ENCODE assay signal across 12 mouse cellular contexts in the genomic region with DNA sequence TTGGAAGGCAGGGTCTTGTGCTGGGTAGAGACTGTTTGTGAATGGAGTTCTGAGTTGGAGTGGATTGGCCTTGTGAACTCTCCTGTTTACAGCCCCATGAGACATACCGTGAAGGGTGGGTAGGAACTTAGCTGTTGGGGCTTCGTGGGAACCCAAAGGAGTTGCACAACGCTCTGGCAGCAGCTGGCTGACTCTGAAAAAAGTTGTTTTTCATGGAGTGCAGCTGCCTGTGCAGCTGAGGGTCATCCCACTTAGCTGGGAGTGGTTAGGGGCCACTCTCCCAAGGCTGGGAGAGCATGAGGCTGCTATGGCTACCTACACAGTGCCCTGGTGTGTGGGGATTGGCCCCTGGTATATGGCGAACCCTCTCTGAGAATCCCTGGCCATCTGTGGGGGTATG. TPM values are rescaled to one million over a fixed set of nuclear protein-coding genes. Genes with fewer than 3 reads are reported as not detected.
DNase-seq lines count a peak whose midpoint lies in the region; ATAC-seq and TF ChIP-seq lines count a peak whose summit lies in the region.
"Had no signal": no experiment of that assay in that cellular context is flagged by ENCODE, and none has a peak within 500 bp of the region (broad histone marks: within the 10 kb centered on the region; RNA-seq: fewer than 3 reads in every experiment).

No protein-coding gene starts in this region.

- TF ChIP-seq CTCF in Patski (IDR thresholded peaks at IDR 0.05), result no peak

- in situ Hi-C loops in Patski (cut with MboI; ENCODE audit: low pct_unique_long_range_greater_than_20kb), result no loop called here

- no peaks in the 10 kb centered on the region for H3K9me3 ChIP-seq in heart, embryonic 12.5 days (replicated peaks)

- H3K9ac ChIP-seq in heart, embryonic 12.5 days, result no peak overlapping the region

- no peak overlapping the region for H3K27ac ChIP-seq in heart, embryonic 12.5 days (ENCODE audit: poor library complexity, severe bottlenecking)

- no peak overlapping the region for H3K4me3 ChIP-seq in heart, embryonic 12.5 days
- H3K4me3 ChIP-seq: erythroblast, embryonic 14.5 days had no signal

- no peaks in the 10 kb centered on the region for H3K36me3 ChIP-seq in heart, embryonic 12.5 days

- intact Hi-C loops in left cerebral cortex, postnatal 10 days (cut with DNase I), result no loop called here

- H3K4me2 ChIP-seq in heart, embryonic 12.5 days, result no peak overlapping the region

- no peak for ATAC-seq in heart, embryonic 12.5 days (ENCODE audit: insufficient number of reproducible peaks, low FRiP score)
- ATAC-seq in Patski, result peak; percentile 48
- no peak for ATAC-seq in CD4-positive, CD25-positive, alpha-beta regulatory T cell, adult 4 months

- CTCF ChIA-PET in Patski (lab: Charles Lee), result interaction anchor here (1.0 to 1.5 kb wide), 3 partner anchors 9 to 17 kb away, joined by 4 to 6 read pairs (median 5); no protein-coding TSS in a partner anchor

- 0 out of 2 replicates have a peak, but pooled peaks cover 17% of the 10 kb centered on the region for H3K27me3 ChIP-seq in heart, embryonic 12.5 days (replicated peaks)
- H3K27me3 ChIP-seq in Patski, result no peaks in the 10 kb centered on the region

- POLR2A ChIA-PET in Patski (lab: Charles Lee), result no interaction called here

- 75% methylated on average over 4 of the region's 4 CpGs for WGBS in heart, embryonic 12.5 days

- peak; percentile 77 to 89 for DNase-seq in heart, adult 18-20 months
- DNase-seq in Patski (ENCODE audit: low read depth, low spot score), result peak; percentile 58
- peak; percentile 82 to 83 for DNase-seq in heart, adult 9 months (ENCODE audit: low spot score in 2 of 2)
- DNase-seq in lung, postnatal 10 days, result peak; percentile 70
- no peak for DNase-seq in left cerebral cortex, postnatal 10 days (ENCODE audit: extremely low spot score in 1 of 2, low spot score in 2 of 2)
- DNase-seq in layer of hippocampus, postnatal 10 days (ENCODE audit: low spot score in 2 of 2), result no peak
- DNase-seq: cerebellum, adult 9-10 months; thymus, postnatal 4 days had no signal

- peaks cover 21% of the 10 kb centered on the region for H3K4me1 ChIP-seq in heart, embryonic 12.5 days (replicated peaks)

RNA-seq across cellular contexts. Expression of gene Htra3, which starts 32.0 kb away (rescaled TPM):
- 10 to 100 TPM; 73.5 to 83.6 TPM for total RNA-seq in heart, adult 18-20 months (2021)
- 4.3 and 4.8 TPM in 2 replicates for polyA plus RNA-seq in heart, embryonic 12.5 days (2016; fragmentation: Nextera tagmentation; extraction: Ambion mirVana)
- 0.36 TPM for polyA plus RNA-seq in Patski (2021)
- not detected for polyA plus RNA-seq in CD4-positive, CD25-positive, alpha-beta regulatory T cell, adult 4 months (2017; shearing (Covaris generic))
- total RNA-seq in left cerebral cortex, postnatal 10 days (2021), result 10 to 100 TPM; 14.0 to 14.9 TPM
- 10 to 100 TPM; 15.4 to 18.2 TPM for total RNA-seq in layer of hippocampus, postnatal 10 days (2021)
- total RNA-seq: CH12.LX had no signal
- polyA plus RNA-seq: erythroblast, embryonic 14.5 days had no signal

Comparison
In these comparisons a context has a peak if more than half of its experiments do, and no peak if none do; other contexts are left out.
1. DNase-seq: peak in heart, adult 18-20 months (2 of 2), Patski (single experiment), heart, adult 9 months (2 of 2) and lung, postnatal 10 days (single experiment); none in left cerebral cortex, postnatal 10 days (0 of 2) and layer of hippocampus, postnatal 10 days (0 of 2).